Mouse (Mus musculus) embryonic fibroblast, embryonic 13.5 days (primary cell): ENCODE data around the gene Rasa2.

Experiments used
- CTCF ChIP-seq: IDR thresholded peaks from 2 replicates; pipeline ENCODE4 v1.5.1; 2011; ENCODE audit warnings: mild to moderate bottlenecking, control low read depth, low read length, moderate library complexity, borderline replicate concordance; ENCODE audit not compliant: insufficient read depth
- POLR2A ChIP-seq: IDR thresholded peaks from 2 replicates; pipeline ENCODE4 v1.6.1; 2011; ENCODE audit warnings: low read depth, mild to moderate bottlenecking, control low read depth, low read length, moderate library complexity

- TF ChIP-seq CTCF (no peak), POLR2A (no peak)
Observed at GRCm38 (mm10) chr9:96635176-96635575, 3.8 kb upstream of the Rasa2 start.
